Mouse (Mus musculus) liver, postnatal 0 days (tissue): ENCODE data around the gene D430041D05Rik.

Experiments
- CTCF ChIP-seq: sonication (generic); IDR thresholded peaks from 2 replicates; pipeline ENCODE4 v1.5.1; 2016; ENCODE audit warnings: antibody characterized with exemption, low read depth
- EP300 ChIP-seq: IDR thresholded peaks from 2 replicates; pipeline ENCODE4 v1.6.1; 2016; ENCODE audit warnings: antibody characterized with exemption, low read depth, mild to moderate bottlenecking

- no peak for TF ChIP-seq CTCF
- TF ChIP-seq EP300 = no peak
Measured at GRCm38 (mm10) chr2:104226057-104226456, 184.8 kb downstream of the D430041D05Rik start.
